Mouse (Mus musculus) frontal cortex, postnatal 25 days (tissue): ENCODE data around the gene Defa31.
"Not testable (repeated sequence)": the region's sequence is repeated elsewhere in the genome, so short reads cannot be mapped to it uniquely, and the experiment has no call there.

Experiments used
- DNase-seq, 2 experiments: peaks; one replicate each; pipeline ENCODE4 v3.0.0; 2022; ENCODE audit warnings: low spot score in 2 of 2

Defa31 gene

DNA sequence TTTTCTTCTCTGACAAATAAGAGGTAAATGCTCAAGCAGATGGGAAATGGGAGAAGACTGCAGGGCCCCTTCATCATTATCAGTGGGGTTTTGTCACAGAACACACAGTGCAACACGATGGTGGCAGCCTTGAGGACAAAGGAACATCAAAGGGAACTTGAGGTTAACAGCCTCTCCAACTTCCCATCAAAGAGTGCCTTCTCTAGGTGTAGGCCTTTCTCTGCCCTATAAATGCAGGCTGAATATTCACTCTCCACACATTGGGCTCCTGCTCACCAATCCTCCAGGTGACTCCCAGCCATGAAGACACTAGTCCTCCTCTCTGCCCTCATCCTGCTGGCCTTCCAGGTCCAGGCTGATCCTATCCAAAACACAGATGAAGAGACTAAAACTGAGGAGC, at the start of gene Defa31:
Defa31 (plus strand) TSS at position 301 of the 400 bp plus-strand sequence.
- DNase-seq, result not testable (repeated sequence)

DNA sequence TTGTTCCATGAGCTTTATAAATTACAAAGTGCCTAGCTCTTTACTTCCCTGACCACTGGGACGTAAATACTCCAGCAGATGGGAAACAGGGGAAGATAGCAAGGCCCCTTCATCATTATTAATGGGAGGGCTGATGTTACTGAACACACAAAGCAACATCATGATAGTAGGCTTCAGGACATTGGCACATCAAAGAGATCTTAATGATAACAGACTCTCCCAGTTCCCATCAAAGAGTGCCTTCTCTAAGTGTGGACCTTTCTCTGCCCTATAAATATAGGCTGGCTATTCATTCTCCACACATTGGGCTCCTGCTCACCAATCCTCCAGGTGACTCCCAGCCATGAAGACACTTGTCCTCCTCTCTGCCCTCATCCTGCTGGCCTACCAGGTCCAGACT, 29.4 kb upstream of the Defa31 start, which contains the start of gene Defa22:
Defa22 (plus strand) TSS at position 301 of the 400 bp plus-strand sequence.
- not testable (repeated sequence) for DNase-seq

DNA sequence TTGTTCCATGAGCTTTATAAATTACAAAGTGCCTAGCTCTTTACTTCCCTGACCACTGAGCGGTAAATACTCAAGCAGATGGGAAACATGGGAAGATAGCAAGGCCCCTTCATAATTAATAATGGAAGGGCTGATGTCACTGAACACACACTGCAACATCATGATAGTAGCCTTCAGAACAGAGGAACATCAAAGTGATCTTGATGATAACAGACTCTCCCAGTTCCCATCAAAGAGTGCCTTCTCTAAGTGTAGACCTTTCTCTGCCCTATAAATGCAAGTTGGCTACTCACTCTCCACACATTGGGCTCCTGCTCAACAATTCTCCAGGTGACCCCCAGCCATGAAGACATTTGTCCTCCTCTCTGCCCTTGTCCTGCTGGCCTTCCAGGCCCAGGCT, 9.8 kb downstream of the Defa31 start, which contains the start of gene Gm15293:
Gm15293 (plus strand) TSS at position 301 of the 400 bp plus-strand sequence.
- not testable (repeated sequence) for DNase-seq
